Mouse (Mus musculus): Measurements from ENCODE around the gene Cdc25b.

GRCm38 (mm10) chr2:131200710-131201109, 14.0 kb downstream of the Cdc25b start:
- TF ChIP-seq CTCF (IDR thresholded peaks at IDR 0.05; ENCODE audit: low read depth) (no peak), EP300 (optimal IDR thresholded peaks at IDR 0.05) (no peak)

All from stomach, postnatal 0 days (tissue).